In genomic region chr19:32947081-32947855, GRCm38 (mm10) we compare ENCODE assay signal across 25 mouse cellular contexts.
DNase-seq lines count a peak whose midpoint lies in the region; ATAC-seq and TF ChIP-seq lines count a peak whose summit lies in the region.
"Had no signal": no experiment of that assay in that cellular context is flagged by ENCODE, and none has a peak within 500 bp of the region (broad histone marks: within the 10 kb centered on the region; RNA-seq: fewer than 3 reads in every experiment).

No protein-coding gene starts in this region.

- no peak overlapping the region for H3K9ac ChIP-seq in kidney, embryonic 16.5 days (replicated peaks; ENCODE audit: low read length)
- H3K9ac ChIP-seq: hindbrain, embryonic 14.5 days; limb, embryonic 13.5 days; liver, embryonic 14.5 days; midbrain, embryonic 15.5 days had no signal

- H3ac ChIP-seq in C2C12 (ENCODE audit: control insufficient read depth, insufficient read length, low read depth): no peak overlapping the region

- H3K27me3 ChIP-seq in kidney, embryonic 16.5 days (ENCODE audit: insufficient read depth, low read length): no peaks in the 10 kb centered on the region
- H3K27me3 ChIP-seq in C2C12 (ENCODE audit: control insufficient read depth, insufficient read depth, insufficient read length): no peaks in the 10 kb centered on the region
- H3K27me3 ChIP-seq: limb, embryonic 13.5 days; midbrain, embryonic 15.5 days had no signal

- no peak overlapping the region for H3K4me3 ChIP-seq in kidney, embryonic 16.5 days (ENCODE audit: low read length)
- no peak overlapping the region for H3K4me3 ChIP-seq in C2C12 (ENCODE audit: insufficient read depth, poor library complexity, severe bottlenecking)
- H3K4me3 ChIP-seq: erythroblast, embryonic 14.5 days; limb, embryonic 13.5 days; midbrain, embryonic 10.5 days; midbrain, embryonic 15.5 days had no signal

- H3K79me2 ChIP-seq in C2C12 (ENCODE audit: control insufficient read depth, insufficient read depth): no peaks in the 10 kb centered on the region

- no peaks in the 10 kb centered on the region for H3K36me3 ChIP-seq in kidney, embryonic 16.5 days (ENCODE audit: insufficient read depth, low read length)
- H3K36me3 ChIP-seq in C2C12 (ENCODE audit: control insufficient read depth, insufficient read depth): no peaks in the 10 kb centered on the region
- H3K36me3 ChIP-seq: limb, embryonic 13.5 days; midbrain, embryonic 10.5 days; midbrain, embryonic 15.5 days had no signal

- H3K27ac ChIP-seq in kidney, embryonic 16.5 days (ENCODE audit: low read length): no peak overlapping the region
- H3K27ac ChIP-seq: hindbrain, embryonic 14.5 days; limb, embryonic 13.5 days; liver, embryonic 14.5 days; midbrain, embryonic 10.5 days; midbrain, embryonic 15.5 days had no signal

- no peaks in the 10 kb centered on the region for H3K79me3 ChIP-seq in C2C12 (ENCODE audit: low read depth)

- no peak for TF ChIP-seq CTCF in C2C12 (IDR thresholded peaks at IDR 0.05; ENCODE audit: control insufficient read depth, insufficient read depth, insufficient read length)

- H3K4me1 ChIP-seq in kidney, embryonic 16.5 days (ENCODE audit: insufficient read depth, low read length): no peaks in the 10 kb centered on the region
- H3K4me1 ChIP-seq: limb, embryonic 13.5 days; midbrain, embryonic 10.5 days; midbrain, embryonic 15.5 days had no signal

- 72% methylated on average over 12 of the region's 12 CpGs for WGBS in kidney, embryonic 16.5 days

- ATAC-seq in kidney, embryonic 16.5 days (ENCODE audit: low FRiP score, low TSS enrichment): no peak
- ATAC-seq: activated CD4-positive, CD25-positive, alpha-beta regulatory T cell, adult 4 months; CD4-positive, CD25-positive, alpha-beta regulatory T cell, adult 4 months; intestine, postnatal 0 days; midbrain, embryonic 15.5 days had no signal

- no peak overlapping the region for H3K4me2 ChIP-seq in kidney, embryonic 16.5 days (replicated peaks; ENCODE audit: low read depth, low read length)
- H3K4me2 ChIP-seq: heart, embryonic 11.5 days; hindbrain, embryonic 14.5 days; limb, embryonic 13.5 days; midbrain, embryonic 15.5 days had no signal

- peak; percentile 30 to 41 for DNase-seq in cerebellum, postnatal 10 days
- no peak for DNase-seq in cerebellum, adult 9-11 months
- peak; percentile 43 for DNase-seq in kidney, adult 18-20 months
- peak; percentile 26 for DNase-seq in kidney, postnatal 10 days
- no peak for DNase-seq in gastrocnemius, postnatal 10 days
- no peak for DNase-seq in layer of hippocampus, postnatal 10 days (ENCODE audit: low spot score in 2 of 2)
- DNase-seq: adrenal gland, adult 2 months; cerebellum, adult 9-10 months; gastrocnemius, postnatal 14 days; lung, adult 2 months; lung, postnatal 14 days; spleen, adult 18-20 months; thymus, postnatal 25 days had no signal

- H3K9me3 ChIP-seq in kidney, embryonic 16.5 days (ENCODE audit: low read length): no peaks in the 10 kb centered on the region
- H3K9me3 ChIP-seq: limb, embryonic 13.5 days; midbrain, embryonic 10.5 days; midbrain, embryonic 15.5 days had no signal

TF ChIP-seq in C2C12, 6 proteins besides CTCF, POLR2A, EP300 and RAD21:
- TF ChIP-seq CEBPB (IDR thresholded peaks at IDR 0.05; ENCODE audit: low read depth): no peak
- TF ChIP-seq MYOG (IDR thresholded peaks at IDR 0.05; ENCODE audit: control insufficient read depth, extremely low read depth, insufficient read length): no peak
- no peak for TF ChIP-seq MAX (IDR thresholded peaks at IDR 0.05)
- peak; percentile 20 for TF ChIP-seq USF1 (IDR thresholded peaks at IDR 0.05; ENCODE audit: low read depth)
- no peak for TF ChIP-seq FOSL1 (IDR thresholded peaks at IDR 0.05; ENCODE audit: insufficient read depth, low read length, poor library complexity, severe bottlenecking)

Comparison
In these comparisons a context has a peak if more than half of its experiments do, and no peak if none do; other contexts are left out.
1. DNase-seq: peak in cerebellum, postnatal 10 days (2 of 2), kidney, adult 18-20 months (single experiment) and kidney, postnatal 10 days (single experiment); none in cerebellum, adult 9-11 months (single experiment), gastrocnemius, postnatal 10 days (single experiment) and layer of hippocampus, postnatal 10 days (0 of 2).